Mouse (Mus musculus) hindbrain, embryonic 10.5 days (tissue): Measurements from ENCODE around the gene Parvb. TPM values are rescaled to one million over a fixed set of nuclear protein-coding genes. Genes with fewer than 3 reads are reported as not detected.

ENCODE experiments used
- DNase-seq: peaks from one replicate; pipeline ENCODE4 v3.0.0-alpha.2; 2017; ENCODE audit warnings: low spot score
- H3K27ac ChIP-seq: fragments of 300-500 bp; sonication (generic); 2 replicates; pipeline ENCODE4 v1.5.1; 2016; ENCODE audit warnings: mild to moderate bottlenecking, moderate library complexity
- H3K27me3 ChIP-seq: fragments of 300-500 bp; sonication (generic); 2 replicates; pipeline ENCODE4 v1.6.1; 2016; ENCODE audit warnings: mild to moderate bottlenecking; ENCODE audit not compliant: poor library complexity, insufficient read depth, severe bottlenecking
- H3K36me3 ChIP-seq: fragments of 300-500 bp; sonication (generic); 2 replicates; pipeline ENCODE4 v1.6.1; 2016; ENCODE audit warnings: mild to moderate bottlenecking, moderate library complexity
- H3K4me1 ChIP-seq: fragments of 300-500 bp; sonication (generic); replicated peaks from 2 replicates; pipeline ENCODE4 v1.6.1; 2016; ENCODE audit warnings: mild to moderate bottlenecking
- H3K4me3 ChIP-seq: fragments of 300-500 bp; sonication (generic); 2 replicates; pipeline ENCODE4 v1.5.1; 2016; ENCODE audit warnings: mild to moderate bottlenecking, moderate library complexity
- H3K9me3 ChIP-seq: fragments of 300-500 bp; sonication (generic); 2 replicates; pipeline ENCODE4 v1.6.1; 2016; ENCODE audit warnings: mild to moderate bottlenecking, moderate library complexity
- WGBS: fragments of 180-500 bp; shearing (Covaris S2); methylation state at CpG from one replicate; pipeline ENCODE4 v1.1.7; 2016; 5-methylcytosine and 5-hydroxymethylcytosine counted together
- polyA plus RNA-seq: library from polyadenylated mRNA; unstranded; fragments of >200 nt; fragmentation: Nextera tagmentation; extraction: Ambion mirVana; gene quantifications from 2 replicates; pipeline ENCODE4 v1.2.1, GENCODE M21; 2016

The Parvb gene
- polyA plus RNA-seq, 1 experiment from 2014 or later: 7.6 TPM

GRCm38 (mm10) chr15:84223423-84223822 lies 8.4 kb upstream of the Parvb start:
- H3K9me3 ChIP-seq: no peaks in the 10 kb centered on the region
- no peak overlapping the region for H3K4me3 ChIP-seq
- peaks cover 66% of the 10 kb centered on the region for H3K4me1 ChIP-seq
- DNase-seq: no peak
- H3K27me3 ChIP-seq: peaks cover 9% of the 10 kb centered on the region
- H3K27ac ChIP-seq: peak overlapping the region; percentile 35
- 29% methylated on average over 6 of the region's 6 CpGs for WGBS
- no peaks in the 10 kb centered on the region for H3K36me3 ChIP-seq

GRCm38 (mm10) chr15:84224779-84225178 lies 7.1 kb upstream of the Parvb start:
- Histone ChIP-seq H3K36me3 (no peaks in the 10 kb centered on the region), H3K27ac (peak overlapping the region; percentile 23; the same call in 1 of the 2 replicates), H3K4me1 (peaks cover 55% of the 10 kb centered on the region), H3K9me3 (no peaks in the 10 kb centered on the region), H3K4me3 (no peak overlapping the region), H3K27me3 (peaks cover 18% of the 10 kb centered on the region)
- no peak for DNase-seq
- WGBS: 58% methylated on average over 10 of the region's 10 CpGs

GRCm38 (mm10) chr15:84226918-84227317 lies 4.9 kb upstream of the Parvb start:
- peak overlapping the region; percentile 75 for H3K27ac ChIP-seq
- 70% methylated on average over 15 of the region's 15 CpGs for WGBS
- H3K9me3 ChIP-seq: no peaks in the 10 kb centered on the region
- H3K4me3 ChIP-seq: no peak overlapping the region
- peaks cover 69% of the 10 kb centered on the region for H3K4me1 ChIP-seq
- H3K27me3 ChIP-seq: peaks cover 36% of the 10 kb centered on the region
- no peaks in the 10 kb centered on the region for H3K36me3 ChIP-seq
- peak; percentile 41 for DNase-seq

GRCm38 (mm10) chr15:84230661-84231060 lies 1.2 kb upstream of the Parvb start:
- peak overlapping the region; percentile 86 for H3K27ac ChIP-seq
- peak overlapping the region; percentile 74 for H3K4me3 ChIP-seq
- peaks cover 68% of the 10 kb centered on the region for H3K4me1 ChIP-seq

DNA sequence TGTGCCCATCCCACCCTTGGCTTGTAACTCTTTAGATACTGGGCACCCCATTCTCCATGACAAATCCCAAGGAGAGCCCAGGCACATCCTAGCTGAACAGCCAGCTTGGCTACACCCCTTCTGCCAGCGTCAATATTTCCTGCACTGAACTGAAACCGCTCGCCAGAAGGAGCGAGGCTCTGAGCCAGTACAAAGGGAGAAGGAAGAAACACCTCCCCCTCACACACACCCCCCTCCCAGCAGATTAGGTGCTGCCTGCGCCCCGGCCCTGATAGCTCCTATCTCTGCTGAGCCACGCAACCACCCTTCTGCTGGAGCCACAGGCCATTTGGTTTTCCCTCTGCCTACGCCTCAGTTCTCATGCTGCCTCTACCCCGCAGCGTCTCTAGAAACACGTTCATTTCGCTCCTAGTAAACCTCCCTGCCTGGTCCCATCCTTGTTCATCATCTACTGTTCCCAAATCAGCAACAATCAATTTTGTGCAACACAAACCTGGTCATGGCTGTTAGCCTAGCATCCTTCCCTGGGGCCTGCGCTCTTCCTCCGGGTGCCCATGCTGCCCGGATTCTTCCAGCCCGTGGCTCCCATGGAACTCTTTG lies 630 bp upstream of the Parvb start:
- 4% methylated on average over 16 of the region's 16 CpGs for WGBS
- peak overlapping the region; percentile 86 for H3K27ac ChIP-seq

More at GRCm38 (mm10) chr15:84230661-84231060, 1.2 kb upstream of the Parvb start:
- Histone ChIP-seq H3K27me3 (peaks cover 38% of the 10 kb centered on the region), H3K9me3 (no peaks in the 10 kb centered on the region), H3K36me3 (no peaks in the 10 kb centered on the region)
- WGBS: 14% methylated on average over 5 of the region's 5 CpGs
- no peak for DNase-seq

GRCm38 (mm10) chr15:84232609-84233008 lies 766 bp downstream of the Parvb start:
- DNase-seq: no peak
- Histone ChIP-seq H3K4me1 (peaks cover 62% of the 10 kb centered on the region), H3K36me3 (no peaks in the 10 kb centered on the region), H3K27ac (peak overlapping the region; percentile 86), H3K4me3 (peak overlapping the region; percentile 74), H3K9me3 (no peaks in the 10 kb centered on the region), H3K27me3 (peaks cover 49% of the 10 kb centered on the region)
- WGBS: 4% methylated on average over 8 of the region's 8 CpGs

More for the DNA sequence above, 630 bp upstream of the Parvb start:
- H3K4me1 ChIP-seq: peaks cover 66% of the 10 kb centered on the region
- no peaks in the 10 kb centered on the region for H3K9me3 ChIP-seq
- H3K36me3 ChIP-seq: no peaks in the 10 kb centered on the region
- peak overlapping the region; percentile 74 for H3K4me3 ChIP-seq
- peak; percentile 45 for DNase-seq
- peaks cover 40% of the 10 kb centered on the region for H3K27me3 ChIP-seq

DNA sequence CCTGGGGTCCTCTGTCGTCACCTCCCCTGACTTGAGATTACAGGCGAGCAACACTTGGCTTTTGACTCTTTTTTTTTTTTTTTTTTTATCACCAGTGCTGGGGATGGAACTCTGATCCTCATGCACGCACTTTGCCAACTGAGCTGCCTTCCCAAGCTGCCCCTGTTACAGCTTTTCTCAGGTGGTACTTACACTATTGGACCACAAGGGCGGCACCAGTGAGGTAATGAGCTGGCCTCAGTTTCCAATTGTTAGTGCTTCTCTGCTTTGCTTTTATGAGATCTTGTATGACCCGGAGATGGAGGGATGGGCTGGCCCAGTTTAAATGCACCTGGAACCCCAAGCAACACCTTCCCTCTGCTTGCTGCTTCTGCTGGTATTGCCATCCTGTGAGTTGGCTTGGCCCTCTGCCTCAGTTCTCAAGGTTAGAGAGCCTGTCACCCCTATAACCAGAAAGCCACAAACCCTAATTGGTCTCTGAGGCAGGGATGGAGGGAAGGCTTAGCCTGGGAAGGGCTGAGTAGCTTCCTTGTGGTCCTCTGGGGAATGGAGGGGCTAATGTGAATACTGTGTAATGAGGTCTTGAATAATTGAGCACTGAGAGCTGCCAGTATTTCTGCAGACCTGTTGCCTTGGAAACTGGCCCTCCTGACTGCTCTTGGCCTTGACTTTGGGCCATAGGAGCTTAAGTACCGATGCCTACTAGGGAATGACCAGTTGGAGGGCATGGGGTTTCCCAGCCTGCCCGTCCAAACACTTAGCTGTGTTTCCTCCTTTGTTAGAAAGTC lies 3.1 kb downstream of the Parvb start:
- Histone ChIP-seq H3K27ac (peak overlapping the region; percentile 67; the same call in 1 of the 2 replicates), H3K9me3 (no peaks in the 10 kb centered on the region), H3K36me3 (no peaks in the 10 kb centered on the region), H3K4me3 (no peak overlapping the region), H3K4me1 (peaks cover 74% of the 10 kb centered on the region), H3K27me3 (peaks cover 61% of the 10 kb centered on the region)
- WGBS: 82% methylated on average over 7 of the region's 7 CpGs
- DNase-seq: no peak

- Histone ChIP-seq H3K36me3 (no peaks in the 10 kb centered on the region), H3K27me3 (peaks cover 55% of the 10 kb centered on the region), H3K9me3 (no peaks in the 10 kb centered on the region), H3K4me1 (peaks cover 70% of the 10 kb centered on the region), H3K27ac (peak overlapping the region; percentile 67; the same call in 1 of the 2 replicates), H3K4me3 (no peak overlapping the region)
- 52% methylated on average over 7 of the region's 7 CpGs for WGBS
- DNase-seq: no peak
Observed at GRCm38 (mm10) chr15:84235646-84236045, 3.8 kb downstream of the Parvb start.

- Histone ChIP-seq H3K27ac (no peak overlapping the region), H3K9me3 (no peaks in the 10 kb centered on the region), H3K36me3 (no peaks in the 10 kb centered on the region), H3K4me1 (peaks cover 54% of the 10 kb centered on the region), H3K27me3 (peaks cover 36% of the 10 kb centered on the region), H3K4me3 (no peak overlapping the region)
- no peak for DNase-seq
- WGBS: 39% methylated on average over 15 of the region's 15 CpGs
Observed at GRCm38 (mm10) chr15:84238552-84238951, 6.7 kb downstream of the Parvb start.

GRCm38 (mm10) chr15:84238991-84239401 lies 7.2 kb downstream of the Parvb start:
- no peaks in the 10 kb centered on the region for H3K9me3 ChIP-seq
- no peak for DNase-seq
- 0 out of 2 replicates have a peak overlapping the region, but pooled peaks have one; percentile 24 for H3K27ac ChIP-seq
- peaks cover 36% of the 10 kb centered on the region for H3K27me3 ChIP-seq
- peak overlapping the region; percentile 18; the same call in 1 of the 2 replicates for H3K4me3 ChIP-seq
- H3K36me3 ChIP-seq: no peaks in the 10 kb centered on the region
- 21% methylated on average over 16 of the region's 16 CpGs for WGBS
- peaks cover 54% of the 10 kb centered on the region for H3K4me1 ChIP-seq

- H3K27ac ChIP-seq: no peak overlapping the region
- peaks cover 50% of the 10 kb centered on the region for H3K4me1 ChIP-seq
- peak; percentile 29 for DNase-seq
- H3K9me3 ChIP-seq: no peaks in the 10 kb centered on the region
- WGBS: 54% methylated on average over 7 of the region's 7 CpGs
- no peak overlapping the region for H3K4me3 ChIP-seq
- H3K27me3 ChIP-seq: peaks cover 32% of the 10 kb centered on the region
- no peaks in the 10 kb centered on the region for H3K36me3 ChIP-seq
Observed at GRCm38 (mm10) chr15:84241520-84241919, 9.7 kb downstream of the Parvb start.

GRCm38 (mm10) chr15:84245104-84245503 lies 13.3 kb downstream of the Parvb start:
- DNase-seq: no peak

GRCm38 (mm10) chr15:84246195-84246594 lies 14.4 kb downstream of the Parvb start:
- no peaks in the 10 kb centered on the region for H3K27me3 ChIP-seq
- peaks cover 9% of the 10 kb centered on the region for H3K9me3 ChIP-seq
- no peak overlapping the region for H3K4me3 ChIP-seq
- H3K36me3 ChIP-seq: peaks cover 8% of the 10 kb centered on the region; the same call in 1 of the 2 replicates
- WGBS: 93% methylated on average over 6 of the region's 6 CpGs
- peaks cover 12% of the 10 kb centered on the region for H3K4me1 ChIP-seq
- H3K27ac ChIP-seq: no peak overlapping the region
- DNase-seq: no peak

More at GRCm38 (mm10) chr15:84245104-84245503, 13.3 kb downstream of the Parvb start:
- WGBS: 83% methylated on average over 7 of the region's 7 CpGs
- H3K36me3 ChIP-seq: peaks cover 8% of the 10 kb centered on the region; the same call in 1 of the 2 replicates
- no peaks in the 10 kb centered on the region for H3K27me3 ChIP-seq
- H3K4me1 ChIP-seq: peaks cover 19% of the 10 kb centered on the region
- peak overlapping the region; percentile 3; the same call in 1 of the 2 replicates for H3K27ac ChIP-seq
- H3K9me3 ChIP-seq: peaks cover 9% of the 10 kb centered on the region
- no peak overlapping the region for H3K4me3 ChIP-seq
